Mouse (Mus musculus): ENCODE measurements around the gene S1pr5.
"Not testable (repeated sequence)": the region's sequence is repeated elsewhere in the genome, so short reads cannot be mapped to it uniquely, and the experiment has no call there.

The S1pr5 gene

DNA sequence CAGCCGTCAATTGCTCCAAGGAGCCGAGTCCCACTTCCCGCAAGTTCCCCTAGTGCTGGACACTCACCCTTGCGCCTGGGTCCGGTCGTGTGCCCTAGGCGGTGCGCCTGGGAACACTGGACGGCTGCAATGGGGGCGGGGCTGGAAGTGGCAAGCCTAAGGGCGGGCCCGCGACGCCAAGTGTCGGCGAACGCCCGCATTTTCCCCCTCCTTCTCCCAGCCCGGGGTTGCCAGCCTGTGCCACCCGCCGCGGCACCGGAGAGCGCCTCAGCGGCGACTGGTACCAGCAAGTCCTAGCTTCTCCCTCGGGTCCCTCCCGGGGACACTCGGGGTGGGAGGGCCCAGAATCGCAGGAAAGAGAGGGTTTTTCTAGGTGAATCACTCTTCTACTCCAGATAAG lies at the start of gene S1pr5:
Gene S1pr5, minus strand, starts transcription at position 118 of the 400 bp plus-strand sequence.
- DNase-seq: no peak

DNA sequence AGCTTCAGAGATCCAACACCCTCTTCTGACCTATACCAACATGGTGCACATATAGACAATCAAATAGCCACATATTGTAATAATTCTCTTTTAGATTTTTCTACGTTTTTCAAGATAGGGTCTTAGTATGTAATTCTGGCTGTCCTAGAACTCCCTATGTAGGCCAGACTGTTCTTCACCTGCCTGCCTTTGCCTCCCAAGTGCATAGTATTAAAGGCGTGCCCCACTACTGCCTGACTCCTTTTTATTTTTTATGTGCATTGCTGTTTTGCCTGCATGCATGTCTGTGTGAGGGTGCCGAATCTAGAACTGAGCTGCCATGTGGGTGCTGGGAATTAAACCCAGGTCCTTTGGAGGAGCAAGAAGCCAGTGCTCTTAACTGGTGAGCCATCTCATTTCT lies 44.0 kb upstream of the S1pr5 start:
- peak; percentile 58 for DNase-seq

DNA sequence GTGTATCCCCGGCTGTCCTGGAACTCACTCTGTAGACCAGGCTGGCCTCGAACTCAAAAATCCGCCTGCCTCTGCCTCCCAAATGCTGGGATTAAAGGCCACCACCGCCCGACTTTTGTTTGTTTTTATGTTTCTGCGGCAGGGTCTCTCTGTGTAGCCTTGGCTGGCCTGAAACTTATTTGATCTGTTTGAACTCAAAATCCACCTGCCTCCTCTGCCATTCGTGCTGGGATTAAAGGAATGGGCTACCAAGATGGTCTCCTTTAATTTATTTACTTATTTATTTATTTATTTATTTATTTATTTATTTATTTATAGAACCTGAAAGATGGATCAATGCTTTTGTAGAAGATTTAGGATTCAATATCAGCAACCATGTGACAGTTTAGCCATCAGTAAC lies 43.6 kb upstream of the S1pr5 start:
- not testable (repeated sequence) for DNase-seq

DNA sequence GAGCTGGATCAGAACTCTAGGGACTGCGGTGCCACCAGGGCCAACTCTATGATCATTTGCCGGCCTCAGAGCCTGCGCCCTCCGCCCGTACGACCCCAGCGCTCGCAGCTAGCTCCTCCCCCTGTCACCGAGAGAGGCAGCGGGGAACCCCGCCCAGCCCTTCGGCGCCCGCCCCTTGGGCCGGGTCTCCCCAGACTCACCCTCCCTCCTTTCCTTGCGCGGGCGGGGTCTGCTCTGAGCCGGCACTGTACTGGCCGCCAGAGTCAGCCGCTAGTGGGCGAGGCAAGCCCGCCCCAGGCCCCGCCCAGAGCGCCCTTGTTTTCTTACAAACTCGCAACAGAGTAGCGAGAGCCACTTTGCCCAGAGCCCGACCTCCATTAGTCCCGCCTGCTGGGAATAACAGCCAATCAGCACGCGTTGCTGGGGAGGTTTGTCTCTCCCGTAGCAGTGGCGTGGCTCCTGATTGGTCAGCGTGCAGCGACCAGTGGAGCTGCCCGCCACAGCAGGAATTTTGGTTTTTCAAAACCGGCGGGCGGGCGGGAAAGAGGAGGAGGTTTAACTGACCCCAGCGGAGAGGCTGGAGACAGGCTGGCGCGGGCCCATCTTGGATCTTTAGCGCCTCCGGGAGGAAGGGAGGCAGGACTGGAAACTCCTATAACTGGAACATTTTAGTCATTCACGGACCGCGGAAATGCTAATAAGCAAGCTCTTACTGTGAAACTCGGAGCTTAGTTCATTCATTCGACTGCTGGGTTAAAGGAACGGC lies 43.0 kb upstream of the S1pr5 start, which contains the start of gene Cdkn2d:
Gene Cdkn2d, minus strand, starts transcription at position 386 of the 766 bp plus-strand sequence.
- DNase-seq: peak; percentile 100

DNA sequence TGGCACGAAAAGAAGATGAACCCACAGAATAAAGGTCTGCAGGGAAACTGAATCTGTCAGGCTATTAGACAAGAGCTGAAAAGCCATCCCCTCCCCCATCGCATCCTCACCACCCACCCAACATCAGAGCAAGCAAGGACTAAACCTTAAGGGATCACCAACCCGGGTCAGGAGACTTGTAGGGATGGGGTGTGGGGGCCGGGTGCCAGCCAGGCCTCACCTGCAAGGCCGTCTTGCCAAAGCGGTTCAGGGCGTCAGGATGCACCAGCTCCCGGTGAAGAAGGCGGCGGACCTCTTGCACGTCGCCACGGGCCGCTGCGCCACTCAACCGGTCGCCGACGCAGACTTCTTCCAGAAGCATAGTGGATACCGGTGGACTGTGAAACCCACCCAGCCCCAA lies 42.3 kb upstream of the S1pr5 start:
- peak; percentile 77 for DNase-seq

DNA sequence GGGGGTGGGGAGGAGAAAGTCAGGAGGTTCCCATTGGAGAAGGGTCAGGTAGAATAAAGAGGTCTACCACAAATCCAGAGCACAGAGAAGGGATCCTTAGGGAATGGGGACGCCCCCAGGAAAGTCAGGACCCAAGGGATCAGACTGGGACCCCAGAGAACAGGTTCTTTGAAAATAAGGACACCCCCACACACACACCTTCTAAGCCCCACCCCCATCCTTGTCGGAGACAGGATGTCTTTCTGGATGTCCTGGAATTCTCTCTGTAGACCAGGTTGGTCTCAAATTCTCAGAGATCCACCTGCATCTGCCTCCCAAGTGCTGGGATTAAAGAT lies 41.1 kb upstream of the S1pr5 start:
- peak; percentile 58 for DNase-seq

DNA sequence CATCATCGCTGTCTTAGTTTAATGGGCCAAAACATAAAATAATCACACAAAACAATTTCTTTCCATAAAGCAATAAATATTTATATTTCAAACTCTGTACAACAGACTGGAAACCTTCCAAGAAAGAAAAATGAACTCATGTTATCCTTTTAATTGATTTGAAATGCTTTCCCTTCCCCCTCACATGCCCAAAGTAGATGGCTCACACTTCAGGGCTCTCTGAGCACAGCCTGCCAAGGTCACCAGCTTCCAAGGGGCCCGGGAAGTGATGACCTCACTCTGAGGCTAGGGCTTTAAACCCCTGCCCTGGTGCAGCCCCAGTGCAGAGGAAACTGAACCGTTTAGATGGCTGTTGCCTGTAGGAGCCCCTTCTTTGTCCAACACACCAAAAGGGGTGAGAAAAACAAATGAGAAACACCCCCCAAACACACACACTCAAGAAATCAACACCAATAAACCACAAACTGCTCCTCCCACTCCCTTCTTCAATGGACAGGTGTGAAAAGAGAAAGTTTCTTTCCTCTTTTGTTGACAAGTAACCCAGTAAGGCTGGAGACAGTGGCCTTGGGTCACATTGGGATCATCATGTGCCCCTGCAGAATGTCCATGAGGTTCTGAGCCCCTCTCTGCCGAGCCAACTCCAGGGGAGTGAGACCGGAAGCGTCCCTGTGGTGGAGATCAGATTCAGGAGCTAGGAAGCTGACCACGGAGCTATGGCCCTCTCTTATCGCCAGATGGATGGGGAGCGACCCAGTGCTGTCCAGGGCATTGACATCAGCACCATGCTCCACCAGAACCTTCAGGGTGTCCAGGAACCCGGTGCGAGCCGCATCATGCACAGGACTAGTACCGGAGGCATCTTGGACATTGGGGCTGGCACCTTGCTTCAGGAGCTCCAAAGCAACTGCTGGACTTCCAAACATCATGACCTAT lies 40.4 kb upstream of the S1pr5 start:
- peak; percentile 62 for DNase-seq

DNA sequence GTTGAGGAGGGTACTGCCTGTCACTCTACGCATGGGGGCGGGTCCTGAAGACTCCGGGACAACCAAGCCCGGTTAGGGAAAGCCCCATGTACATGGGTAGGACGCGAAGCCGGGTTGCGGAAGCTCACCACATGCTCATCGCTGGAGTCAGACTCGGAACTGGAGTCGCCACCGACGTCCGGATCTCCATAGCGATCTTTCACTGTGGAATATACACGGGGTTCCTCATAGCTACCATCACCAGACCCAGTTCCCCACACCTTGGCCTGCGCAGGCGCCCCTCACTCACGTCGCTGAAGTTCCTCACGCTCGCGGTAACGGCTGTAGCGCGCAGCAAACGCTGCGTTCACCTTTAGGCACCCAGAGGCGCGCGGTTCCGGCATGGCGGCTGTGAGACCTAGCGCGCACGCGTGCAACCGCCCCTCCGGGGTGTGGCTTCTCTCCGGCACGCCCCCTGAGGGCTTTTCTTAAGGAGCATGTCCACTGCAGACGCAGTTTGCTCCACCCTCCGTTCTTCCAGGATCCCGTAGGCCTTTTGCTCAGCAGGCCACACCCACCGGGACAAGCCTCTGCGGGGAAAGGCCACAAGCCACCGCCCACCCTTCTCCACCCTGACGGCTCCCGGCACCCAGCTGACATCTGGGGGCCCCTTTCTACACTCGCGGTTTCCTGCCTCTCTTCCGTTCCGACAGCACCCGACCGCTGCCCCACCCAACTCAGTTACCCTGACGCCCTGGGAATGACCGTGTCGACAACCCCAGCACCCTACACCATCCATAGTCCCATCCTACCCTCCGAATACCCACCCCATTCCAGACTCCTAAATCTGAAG lies 39.5 kb upstream of the S1pr5 start, which contains the start of gene Kri1:
Gene Kri1, minus strand, starts transcription at position 399 of the 832 bp plus-strand sequence.
- peak; percentile 98 for DNase-seq

DNA sequence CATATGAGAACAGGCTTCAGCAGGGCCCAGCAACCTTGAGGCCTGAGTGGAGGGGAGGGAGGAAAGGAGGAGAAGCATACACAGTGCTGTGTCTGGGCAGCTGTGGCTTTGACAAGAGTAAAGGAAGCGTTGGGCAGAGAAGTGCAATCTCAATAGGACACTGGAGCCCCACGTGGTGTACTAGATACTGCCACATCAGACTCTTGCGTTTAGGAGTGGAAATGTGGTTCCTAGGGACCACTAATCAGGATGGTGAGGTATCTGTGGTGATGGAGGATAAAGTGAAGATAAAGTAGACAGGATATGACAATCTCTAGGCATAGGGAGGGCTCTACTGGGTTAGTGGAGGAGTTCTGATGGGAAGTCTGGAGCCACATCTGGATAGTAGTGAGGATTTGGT lies 38.5 kb upstream of the S1pr5 start:
- DNase-seq: no peak

DNA sequence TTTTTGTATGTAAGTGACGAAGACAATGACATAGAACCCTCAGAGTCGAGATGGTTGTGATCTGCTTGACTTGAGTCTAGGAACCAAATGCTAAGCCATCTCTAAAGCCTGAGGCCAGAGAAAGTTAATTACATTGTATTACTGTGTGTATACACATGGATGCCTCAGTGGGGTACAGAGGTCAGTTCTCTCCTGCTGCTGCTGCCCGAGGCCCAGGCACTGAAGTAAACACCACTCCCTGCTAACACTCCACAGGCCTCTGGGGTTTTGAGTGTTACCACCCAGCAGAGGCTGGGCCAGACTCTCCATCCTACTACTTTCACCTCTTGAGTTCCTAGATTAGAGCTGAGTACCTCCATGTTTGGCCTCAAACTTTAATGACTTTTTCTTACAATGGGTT lies 35.8 kb upstream of the S1pr5 start:
- DNase-seq: no peak

DNA sequence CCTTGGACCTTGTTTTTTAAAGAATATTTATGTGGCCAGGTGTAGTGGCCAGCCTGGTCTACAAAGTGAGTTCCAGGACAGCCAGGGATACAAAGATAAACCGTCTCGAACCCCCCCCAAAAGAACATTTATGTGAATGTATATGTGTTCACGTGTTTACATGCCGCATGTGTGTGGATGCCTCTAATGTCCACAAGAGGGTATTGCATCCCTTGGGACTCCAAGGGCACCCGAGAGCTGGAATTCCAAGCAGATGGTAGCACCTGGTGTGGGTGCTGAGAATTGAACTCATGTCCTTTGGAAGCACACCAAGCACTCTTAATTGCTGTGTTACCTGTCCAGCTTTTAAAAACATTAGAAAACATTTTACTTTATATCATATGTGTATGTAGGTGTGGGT lies 35.3 kb upstream of the S1pr5 start:
- DNase-seq: no peak

DNA sequence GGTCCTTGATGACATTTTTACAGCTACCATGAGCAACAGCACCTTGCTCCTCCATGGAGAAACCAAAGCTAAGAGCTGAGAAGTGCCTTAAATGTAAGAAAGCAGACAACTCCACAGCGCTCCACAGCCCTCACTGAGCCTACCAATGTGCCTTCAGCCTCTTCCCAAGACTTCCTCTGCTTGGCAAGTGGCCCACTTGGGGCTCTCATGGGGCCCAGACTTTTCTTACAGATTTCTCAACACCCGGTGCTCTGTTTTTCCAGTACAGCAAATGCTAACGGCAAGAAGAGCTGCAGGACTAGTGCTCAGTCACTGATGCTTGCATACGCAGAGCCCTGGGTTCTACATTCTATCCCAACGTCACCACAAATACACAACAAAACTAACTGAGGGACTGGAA lies 29.5 kb upstream of the S1pr5 start:
- no peak for DNase-seq

DNA sequence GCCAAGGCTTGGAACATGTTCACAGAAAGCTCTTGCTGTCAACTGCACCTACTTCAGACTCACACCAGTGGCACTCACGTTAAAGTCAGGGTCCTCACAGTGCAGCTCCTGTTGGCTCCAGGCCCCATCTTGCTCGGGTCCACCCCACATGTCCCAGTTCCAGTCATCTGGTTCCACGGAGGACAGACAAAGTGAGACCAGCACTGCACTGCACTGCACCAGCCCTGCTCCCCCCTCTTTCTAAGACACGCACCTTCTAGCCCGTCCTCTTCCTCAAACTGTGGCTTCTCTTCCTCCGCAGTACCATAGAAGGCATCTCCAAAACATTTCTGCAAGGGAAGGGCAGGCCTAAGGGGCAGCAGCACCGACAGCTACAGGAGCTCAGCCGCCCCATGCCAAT lies 28.1 kb upstream of the S1pr5 start:
- no peak for DNase-seq

DNA sequence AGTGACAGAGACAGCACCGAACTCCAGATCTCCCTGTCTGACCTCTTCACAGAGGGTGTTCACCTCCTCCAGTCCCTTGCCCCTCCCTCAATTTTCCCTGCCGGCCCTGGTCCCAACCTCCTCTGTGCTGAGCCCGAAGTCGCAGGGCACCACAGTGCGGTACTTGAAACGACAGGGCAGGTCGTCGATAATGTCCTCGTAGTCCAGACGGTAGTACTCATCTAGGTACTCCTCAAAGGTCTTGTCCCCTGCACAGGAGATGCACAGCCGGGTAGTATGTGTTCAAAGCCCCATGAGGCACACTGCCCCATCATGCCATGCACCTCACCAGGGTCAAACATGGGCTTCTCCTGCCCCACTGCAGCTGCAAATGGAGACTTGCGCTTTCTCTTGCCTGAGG lies 27.5 kb upstream of the S1pr5 start:
- no peak for DNase-seq

DNA sequence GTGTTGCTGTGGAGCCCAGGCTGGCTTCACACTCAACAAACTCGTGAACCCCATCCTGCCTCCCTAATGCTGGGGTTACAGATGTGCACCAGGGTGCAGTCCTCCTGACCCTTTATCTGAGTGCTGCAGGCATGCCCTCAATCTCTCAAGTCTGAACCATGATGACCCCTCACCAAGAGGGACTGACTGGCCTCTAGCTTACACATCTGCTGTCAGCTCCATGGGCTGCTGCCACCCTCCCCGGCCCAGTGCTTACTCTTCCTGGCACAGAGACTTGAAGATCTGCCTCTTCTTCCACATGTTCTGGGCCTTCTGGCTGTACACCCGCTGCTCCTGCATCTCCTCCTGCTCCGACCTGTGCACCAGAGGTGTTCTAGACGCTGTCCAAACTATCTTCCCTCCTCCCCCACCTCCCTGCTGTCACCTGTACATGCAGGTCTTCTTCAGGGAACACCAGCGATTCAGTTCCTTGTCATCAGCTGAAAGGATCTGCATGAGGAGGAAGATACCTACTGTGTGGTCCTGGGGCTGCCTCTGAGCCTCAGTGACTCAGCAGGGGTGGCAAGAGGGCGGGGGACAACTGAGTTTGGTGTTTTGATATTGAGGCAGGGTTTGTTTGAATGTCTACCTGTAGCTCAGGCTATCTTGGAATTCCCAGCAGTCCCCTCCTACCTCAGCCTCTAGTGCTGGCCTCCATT lies 26.9 kb upstream of the S1pr5 start:
- no peak for DNase-seq

DNA sequence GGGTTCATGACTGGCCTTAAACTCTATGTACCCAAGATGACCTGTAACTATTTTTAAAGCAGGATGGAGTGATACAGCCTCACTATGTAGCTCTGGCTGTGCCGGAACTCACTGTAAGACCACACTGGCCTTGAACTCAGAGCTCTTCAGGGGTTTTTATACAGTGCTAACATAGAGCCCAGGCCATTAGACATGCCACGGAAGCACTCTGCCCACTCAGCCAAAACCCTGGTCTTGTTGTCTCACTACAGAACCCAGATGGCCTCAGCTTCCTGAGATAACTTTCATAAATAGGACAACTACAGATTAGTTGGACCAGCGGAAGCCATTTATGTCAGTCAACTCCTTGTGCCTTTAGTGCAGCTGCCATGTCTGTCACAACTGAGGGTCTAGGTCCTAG lies 26.1 kb upstream of the S1pr5 start:
- no peak for DNase-seq

DNA sequence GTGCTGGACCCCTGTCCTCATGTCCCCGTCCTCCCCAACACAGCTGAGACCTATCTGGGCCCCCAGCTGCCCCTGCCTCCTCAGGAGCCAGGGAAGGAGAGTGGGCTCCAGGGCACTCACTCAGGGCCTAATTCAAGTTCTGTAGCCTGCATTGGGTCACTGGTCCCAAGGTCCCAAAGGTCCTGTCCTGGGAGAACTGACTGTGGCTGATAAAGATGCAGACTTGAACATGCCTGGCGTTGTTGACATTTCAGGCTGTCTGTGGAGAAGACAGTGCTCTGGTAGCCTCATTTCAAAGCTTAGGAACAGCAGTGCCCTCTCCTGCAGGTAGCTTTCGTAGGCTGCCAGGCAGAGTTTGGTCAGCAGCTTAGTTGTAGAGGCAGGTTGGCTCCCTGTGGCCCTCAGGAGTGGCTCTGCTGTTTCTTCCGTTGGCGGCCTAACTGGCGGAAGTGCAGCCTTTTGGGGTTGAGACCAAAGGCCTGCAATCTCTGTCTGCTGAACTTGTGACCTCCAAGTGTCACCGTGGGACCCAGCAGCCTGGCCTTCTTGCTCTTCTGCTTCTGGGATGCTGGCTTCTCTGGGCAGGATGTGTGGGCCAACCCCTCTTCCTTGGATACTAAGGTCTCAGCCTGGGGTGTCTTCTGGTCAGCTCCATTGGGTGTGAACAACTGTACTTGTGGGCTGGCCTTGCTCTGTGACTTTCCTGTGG lies 25.4 kb upstream of the S1pr5 start:
- DNase-seq: no peak

DNA sequence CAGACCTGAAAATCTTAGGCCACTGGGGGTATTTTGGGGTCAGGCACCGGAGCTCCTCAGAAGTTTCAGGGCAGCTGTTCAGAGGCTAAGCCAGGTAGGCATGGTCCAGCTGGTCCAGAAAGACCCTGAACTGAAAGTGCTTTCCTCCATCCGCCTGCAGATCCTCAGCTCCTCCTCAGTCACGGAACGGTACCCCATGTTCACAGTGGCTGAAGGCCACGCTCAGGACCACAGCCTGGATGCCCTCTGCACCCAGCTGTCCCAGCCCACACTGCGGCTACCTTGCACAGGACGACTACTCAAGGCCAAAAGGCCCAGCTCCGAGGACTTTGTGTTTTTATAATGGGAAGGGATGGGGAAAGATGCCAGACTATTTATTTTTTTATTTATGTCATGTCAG lies 24.9 kb upstream of the S1pr5 start:
- no peak for DNase-seq

DNA sequence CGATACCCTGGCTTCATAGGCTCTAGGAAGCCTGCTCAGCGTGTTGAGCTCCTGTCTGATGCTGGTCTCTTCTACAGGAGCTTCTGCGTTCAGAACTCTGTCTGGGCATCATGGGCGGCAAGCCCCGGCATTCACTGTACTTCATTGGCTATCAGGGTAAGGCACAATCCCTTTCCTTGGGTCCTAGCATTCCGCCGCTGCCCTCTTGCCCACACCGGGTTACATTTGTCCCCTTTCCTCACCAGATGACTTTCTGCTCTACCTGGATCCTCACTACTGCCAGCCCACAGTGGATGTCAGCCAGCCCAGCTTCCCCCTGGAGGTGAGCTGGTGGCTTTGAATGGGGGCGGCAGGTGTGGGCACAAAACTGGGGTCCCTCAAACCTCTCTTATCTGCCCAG lies 24.1 kb upstream of the S1pr5 start:
- no peak for DNase-seq

DNA sequence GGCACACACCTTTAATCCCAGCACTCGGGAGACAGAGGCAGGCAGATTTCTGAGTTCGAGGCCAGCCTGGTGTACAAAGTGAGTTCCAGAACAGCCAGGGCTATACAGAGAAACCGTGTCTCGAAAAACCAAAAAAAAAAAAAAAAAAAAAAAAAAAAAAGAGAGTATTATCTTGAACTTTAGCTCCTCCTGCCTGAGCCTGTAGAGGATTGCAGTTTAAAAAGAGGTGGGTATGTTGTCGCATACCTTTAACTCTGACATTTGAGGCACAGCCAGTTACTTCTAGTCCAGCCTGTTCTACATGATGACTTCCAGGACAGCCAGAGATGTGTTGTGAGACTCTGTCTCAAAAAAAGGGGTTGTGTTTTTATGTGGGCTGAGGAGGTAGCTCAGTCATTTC lies 21.3 kb upstream of the S1pr5 start:
- not testable (repeated sequence) for DNase-seq

DNA sequence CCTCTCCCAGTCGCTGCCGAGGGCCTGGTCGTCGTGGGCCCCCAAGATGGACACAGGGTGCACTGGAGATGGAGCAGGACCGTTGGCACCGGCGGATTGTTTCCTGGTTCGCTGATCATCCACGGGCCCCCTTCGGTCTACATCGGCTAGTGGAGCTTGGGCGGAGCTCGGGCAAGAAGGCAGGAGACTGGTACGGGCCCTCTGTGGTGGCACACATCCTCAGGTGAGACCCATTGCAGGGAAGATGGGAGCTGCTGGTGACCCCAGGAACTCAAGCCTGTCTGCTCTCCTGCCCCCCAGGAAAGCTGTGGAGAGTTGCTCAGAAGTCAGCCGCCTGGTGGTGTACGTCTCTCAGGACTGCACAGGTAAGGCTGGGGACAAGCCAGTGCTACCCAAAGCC lies 20.1 kb upstream of the S1pr5 start:
- DNase-seq: no peak

DNA sequence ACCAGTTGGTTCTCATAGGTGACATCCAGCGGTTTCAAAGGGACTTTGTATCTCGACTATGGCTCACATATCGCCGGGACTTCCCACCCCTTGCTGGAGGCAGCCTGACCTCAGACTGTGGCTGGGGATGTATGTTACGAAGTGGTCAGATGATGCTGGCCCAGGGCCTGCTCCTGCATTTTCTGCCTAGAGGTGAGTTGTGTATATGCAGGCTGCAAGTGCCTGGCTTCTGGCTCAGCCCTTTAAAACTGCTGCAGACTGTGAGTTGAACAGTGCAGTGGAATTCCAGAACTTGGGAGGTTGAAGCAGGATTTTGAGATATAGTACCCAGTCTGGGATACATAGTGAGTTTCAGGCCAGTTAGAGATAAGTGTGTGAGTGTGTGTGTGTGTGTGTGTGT lies 18.6 kb upstream of the S1pr5 start:
- DNase-seq: no peak
